Mouse (Mus musculus) neural tube, embryonic 11.5 days (tissue): ENCODE measurements at regions not wholly inside any gene's neighbourhood (a gene's known extent, or its start where the extent isn't known, plus 50 kb on each side); places are given as distances from the start of the nearest gene placed in this dataset.

ENCODE experiments used
- ATAC-seq: fragments of 200-750 bp; cut with Nextera tagmentation; 2 replicates; pipeline ENCODE4 v1.8.0; 2017; ENCODE audit warnings: moderate number of reproducible peaks, mild to moderate bottlenecking, moderate TSS enrichment, moderate library complexity; ENCODE audit not compliant: insufficient read depth, low FRiP score, low TSS enrichment
- DNase-seq: peaks from one replicate; pipeline ENCODE4 v3.0.0-alpha.2; 2015; ENCODE audit warnings: low spot score
- H3K27ac ChIP-seq: fragments of 300-500 bp; sonication (generic); 2 replicates; pipeline ENCODE4 v1.5.1; 2014; ENCODE audit warnings: low read depth, mild to moderate bottlenecking, low read length
- H3K27me3 ChIP-seq: fragments of 300-500 bp; sonication (generic); 2 replicates; pipeline ENCODE4 v1.6.1; 2014; ENCODE audit warnings: mild to moderate bottlenecking, low read length, mixed read lengths; ENCODE audit not compliant: control insufficient read depth, insufficient read depth
- H3K36me3 ChIP-seq: fragments of 300-500 bp; sonication (generic); 2 replicates; pipeline ENCODE4 v1.6.1; 2014; ENCODE audit warnings: mild to moderate bottlenecking, low read length, moderate library complexity, mixed read lengths; ENCODE audit not compliant: control insufficient read depth, insufficient read depth
- H3K4me1 ChIP-seq: fragments of 300-500 bp; sonication (generic); 2 replicates; pipeline ENCODE4 v1.6.1; 2014; ENCODE audit warnings: low read length, mixed read lengths; ENCODE audit not compliant: control insufficient read depth, insufficient read depth
- H3K4me2 ChIP-seq: fragments of 300-500 bp; sonication (generic); 2 replicates; pipeline ENCODE4 v1.6.1; 2014; ENCODE audit warnings: low read depth, mild to moderate bottlenecking, moderate library complexity
- H3K4me3 ChIP-seq: fragments of 300-500 bp; sonication (generic); 2 replicates; pipeline ENCODE4 v1.5.1; 2014; ENCODE audit warnings: low read depth, low read length
- H3K9ac ChIP-seq: fragments of 300-500 bp; sonication (generic); 2 replicates; pipeline ENCODE4 v1.6.1; 2014; ENCODE audit warnings: mild to moderate bottlenecking, low read length
- H3K9me3 ChIP-seq: fragments of 300-500 bp; sonication (generic); 2 replicates; pipeline ENCODE4 v1.6.1; 2016; ENCODE audit warnings: low read length; ENCODE audit not compliant: control insufficient read depth
- WGBS: fragments of 180-500 bp; shearing (Covaris S2); extraction: QIAGEN DNeasy Blood & Tissue Kit; methylation state at CpG from one replicate; pipeline ENCODE4 v1.1.7; 2014; 5-methylcytosine and 5-hydroxymethylcytosine counted together

- no peak overlapping the region for H3K27ac ChIP-seq
- H3K4me1 ChIP-seq, result no peaks in the 10 kb centered on the region
- no peak overlapping the region for H3K4me3 ChIP-seq
- no peak overlapping the region for H3K9ac ChIP-seq
- no peak overlapping the region for H3K4me2 ChIP-seq
- no peaks in the 10 kb centered on the region for H3K9me3 ChIP-seq
- no peak for ATAC-seq
- DNase-seq, result no peak
- H3K27me3 ChIP-seq, result no peaks in the 10 kb centered on the region
- H3K36me3 ChIP-seq, result no peaks in the 10 kb centered on the region
- WGBS, result 73% methylated on average over 8 of the region's 8 CpGs
Measured at GRCm38 (mm10) chr1:137503704-137504422, 543.6 kb upstream of the Nr5a2 start.

GRCm38 (mm10) chr1:137488226-137488625, 528.0 kb upstream of the Nr5a2 start:
- DNase-seq (no peak), ATAC-seq (no peak)
- WGBS, result 60% methylated on average over 5 of the region's 5 CpGs
- H3K36me3 ChIP-seq, result no peaks in the 10 kb centered on the region
- no peaks in the 10 kb centered on the region for H3K27me3 ChIP-seq
- H3K4me2 ChIP-seq, result no peak overlapping the region
- no peaks in the 10 kb centered on the region for H3K4me1 ChIP-seq
- no peak overlapping the region for H3K4me3 ChIP-seq
- H3K9me3 ChIP-seq, result no peaks in the 10 kb centered on the region
- H3K27ac ChIP-seq, result no peak overlapping the region
- no peak overlapping the region for H3K9ac ChIP-seq

DNA sequence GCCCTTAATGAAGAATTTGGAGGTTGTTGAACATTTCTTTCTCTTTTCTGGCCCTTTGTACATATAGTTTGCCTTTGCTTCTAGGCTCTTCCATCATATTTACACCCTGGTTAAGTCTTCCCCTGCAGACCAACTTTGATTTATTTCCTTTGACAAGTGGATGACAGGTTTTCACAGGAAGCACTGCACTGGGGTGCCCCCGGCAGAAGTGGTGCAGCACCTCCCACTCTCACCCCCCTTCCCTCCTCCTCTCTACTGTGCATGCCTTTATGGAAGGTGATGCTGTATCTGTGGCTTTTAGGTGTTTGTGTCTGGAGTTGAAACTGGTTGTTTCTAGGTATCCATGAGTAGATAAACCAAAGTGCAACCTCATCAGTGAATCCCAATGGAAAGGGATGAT, 518.2 kb upstream of the Nr5a2 start:
- no peaks in the 10 kb centered on the region for H3K27me3 ChIP-seq
- H3K36me3 ChIP-seq, result no peaks in the 10 kb centered on the region
- H3K9me3 ChIP-seq, result no peaks in the 10 kb centered on the region
- H3K4me3 ChIP-seq, result no peak overlapping the region
- no peaks in the 10 kb centered on the region for H3K4me1 ChIP-seq
- no peak overlapping the region for H3K4me2 ChIP-seq
- DNase-seq (no peak), ATAC-seq (no peak)
- no peak overlapping the region for H3K27ac ChIP-seq
- no peak overlapping the region for H3K9ac ChIP-seq
- WGBS, result 60% methylated on average over 1 of the region's 1 CpGs

DNA sequence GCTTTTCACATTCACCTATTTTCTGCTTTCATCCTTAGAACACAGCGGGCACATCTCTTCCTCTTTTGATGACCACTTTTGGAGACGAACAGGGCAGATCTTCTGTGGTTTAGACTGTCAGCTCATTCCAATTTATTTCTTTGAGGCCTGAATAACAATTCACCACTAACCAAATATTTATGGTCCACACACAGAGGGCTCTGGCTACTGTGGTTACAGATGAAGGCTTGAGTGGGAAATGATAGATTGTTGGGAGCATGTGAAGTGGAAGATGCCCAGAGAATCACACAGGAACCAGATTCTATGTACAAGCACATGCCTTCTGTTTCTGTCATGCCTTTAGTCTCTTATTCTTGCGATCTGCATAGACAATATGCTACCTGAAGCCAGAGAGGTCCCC, 517.0 kb upstream of the Nr5a2 start:
- no peaks in the 10 kb centered on the region for H3K4me1 ChIP-seq
- H3K36me3 ChIP-seq, result no peaks in the 10 kb centered on the region
- H3K27ac ChIP-seq, result no peak overlapping the region
- no peaks in the 10 kb centered on the region for H3K27me3 ChIP-seq
- no peaks in the 10 kb centered on the region for H3K9me3 ChIP-seq
- DNase-seq, result no peak
- no peak overlapping the region for H3K4me2 ChIP-seq
- no peak for ATAC-seq
- H3K9ac ChIP-seq, result no peak overlapping the region
- H3K4me3 ChIP-seq, result no peak overlapping the region
- 71% methylated on average over 3 of the region's 3 CpGs for WGBS

GRCm38 (mm10) chr1:137474858-137475257, 514.6 kb upstream of the Nr5a2 start:
- H3K4me2 ChIP-seq, result no peak overlapping the region
- DNase-seq, result no peak
- H3K4me1 ChIP-seq, result no peaks in the 10 kb centered on the region
- H3K27ac ChIP-seq, result no peak overlapping the region
- no peaks in the 10 kb centered on the region for H3K36me3 ChIP-seq
- H3K4me3 ChIP-seq, result no peak overlapping the region
- ATAC-seq, result no peak
- 89% methylated on average over 4 of the region's 4 CpGs for WGBS
- no peaks in the 10 kb centered on the region for H3K27me3 ChIP-seq
- no peaks in the 10 kb centered on the region for H3K9me3 ChIP-seq
- H3K9ac ChIP-seq, result no peak overlapping the region

DNA sequence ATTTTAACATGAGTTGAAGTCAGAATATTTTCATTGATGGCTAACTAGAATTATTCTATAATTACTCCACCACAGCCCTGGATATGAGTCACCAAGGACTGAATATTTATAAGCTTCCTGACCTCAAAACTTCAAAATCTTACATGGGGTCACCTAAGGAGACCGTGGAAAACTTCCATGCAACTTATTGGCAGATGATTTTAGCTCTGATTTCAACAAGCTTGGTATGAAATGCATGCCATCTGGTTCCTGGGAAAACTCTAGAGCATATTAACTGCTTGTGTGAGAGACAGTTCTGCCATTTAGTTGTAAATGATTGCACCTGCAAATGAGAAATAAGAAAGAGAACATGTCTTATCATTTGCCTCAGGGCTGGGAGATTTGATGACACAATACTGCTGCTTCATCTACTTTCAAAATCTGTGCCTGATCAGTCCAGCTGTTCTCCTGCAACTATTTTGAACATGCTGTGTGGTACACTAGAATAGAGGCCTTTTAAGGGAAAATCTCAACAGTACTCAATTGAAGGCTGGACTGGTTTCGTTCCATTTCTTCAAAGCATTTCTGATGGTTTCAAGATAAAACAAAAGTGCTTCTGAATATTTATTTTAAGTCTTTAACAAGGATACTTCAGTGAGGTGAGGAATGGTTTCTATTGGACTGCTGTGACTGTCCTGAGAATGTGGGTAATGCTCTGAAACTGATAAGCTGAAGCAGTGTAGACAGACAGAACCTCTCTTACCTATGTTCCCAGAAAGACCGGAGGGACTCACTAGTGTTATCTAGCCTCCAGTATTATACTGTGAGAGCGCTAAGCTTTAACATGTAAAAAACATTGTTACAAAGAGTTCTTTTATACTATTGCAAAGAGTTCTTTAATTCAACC, 513.8 kb upstream of the Nr5a2 start:
- H3K9me3 ChIP-seq, result no peaks in the 10 kb centered on the region
- H3K4me3 ChIP-seq, result no peak overlapping the region
- no peak overlapping the region for H3K9ac ChIP-seq
- no peaks in the 10 kb centered on the region for H3K27me3 ChIP-seq
- no peak for DNase-seq
- H3K36me3 ChIP-seq, result no peaks in the 10 kb centered on the region
- H3K4me1 ChIP-seq, result no peaks in the 10 kb centered on the region
- H3K4me2 ChIP-seq, result no peak overlapping the region
- no peak for ATAC-seq
- no peak overlapping the region for H3K27ac ChIP-seq
- WGBS, result 86% methylated on average over 4 of the region's 4 CpGs

GRCm38 (mm10) chr1:137464971-137465370, 504.7 kb upstream of the Nr5a2 start:
- ATAC-seq (no peak), DNase-seq (no peak)
- Histone ChIP-seq H3K9me3 (no peaks in the 10 kb centered on the region), H3K36me3 (no peaks in the 10 kb centered on the region), H3K4me2 (no peak overlapping the region), H3K27ac (no peak overlapping the region), H3K4me3 (no peak overlapping the region), H3K4me1 (no peaks in the 10 kb centered on the region), H3K27me3 (no peaks in the 10 kb centered on the region), H3K9ac (no peak overlapping the region)
- 88% methylated on average over 5 of the region's 5 CpGs for WGBS

DNA sequence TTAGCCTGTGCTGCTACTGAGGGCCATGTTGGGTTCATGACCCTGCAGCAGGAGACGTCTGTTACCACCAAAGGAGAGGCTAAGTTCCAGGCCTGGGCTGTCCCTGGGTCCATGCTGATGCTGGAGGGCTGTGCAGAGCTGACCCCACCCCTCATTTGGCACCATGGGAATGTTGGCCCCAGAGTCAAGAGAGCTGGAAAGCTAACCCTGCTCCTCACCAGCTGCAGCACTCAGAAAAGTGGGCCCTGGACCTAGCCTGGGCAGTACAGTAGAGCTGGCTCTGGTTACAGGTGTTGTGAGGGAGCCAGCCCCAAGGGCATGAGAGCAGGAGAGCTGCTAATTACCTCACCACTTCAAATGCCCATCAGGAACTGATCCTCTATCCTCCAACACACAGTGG, 500.9 kb upstream of the Nr5a2 start:
- no peak for DNase-seq
- ATAC-seq, result no peak

More for the DNA sequence above, 500.9 kb upstream of the Nr5a2 start:
- Histone ChIP-seq H3K4me2 (no peak overlapping the region), H3K36me3 (no peaks in the 10 kb centered on the region), H3K27ac (no peak overlapping the region), H3K9me3 (no peaks in the 10 kb centered on the region), H3K9ac (no peak overlapping the region), H3K4me1 (no peaks in the 10 kb centered on the region), H3K27me3 (no peaks in the 10 kb centered on the region), H3K4me3 (no peak overlapping the region)
- WGBS, result 53% methylated on average over 1 of the region's 1 CpGs
